Mouse (Mus musculus) stomach, postnatal 0 days (tissue): ENCODE measurements at regions not wholly inside any gene's neighbourhood (a gene's known extent, or its start where the extent isn't known, plus 50 kb on each side); places are given as distances from the start of the nearest gene placed in this dataset.

Source experiments
- CTCF ChIP-seq: IDR thresholded peaks from 2 replicates; pipeline ENCODE4 v1.5.1; 2016; ENCODE audit warnings: antibody characterized with exemption, low read depth, mild to moderate bottlenecking, moderate library complexity
- EP300 ChIP-seq: optimal IDR thresholded peaks from 2 replicates; pipeline ENCODE3; 2016; ENCODE audit warnings: antibody characterized with exemption

DNA sequence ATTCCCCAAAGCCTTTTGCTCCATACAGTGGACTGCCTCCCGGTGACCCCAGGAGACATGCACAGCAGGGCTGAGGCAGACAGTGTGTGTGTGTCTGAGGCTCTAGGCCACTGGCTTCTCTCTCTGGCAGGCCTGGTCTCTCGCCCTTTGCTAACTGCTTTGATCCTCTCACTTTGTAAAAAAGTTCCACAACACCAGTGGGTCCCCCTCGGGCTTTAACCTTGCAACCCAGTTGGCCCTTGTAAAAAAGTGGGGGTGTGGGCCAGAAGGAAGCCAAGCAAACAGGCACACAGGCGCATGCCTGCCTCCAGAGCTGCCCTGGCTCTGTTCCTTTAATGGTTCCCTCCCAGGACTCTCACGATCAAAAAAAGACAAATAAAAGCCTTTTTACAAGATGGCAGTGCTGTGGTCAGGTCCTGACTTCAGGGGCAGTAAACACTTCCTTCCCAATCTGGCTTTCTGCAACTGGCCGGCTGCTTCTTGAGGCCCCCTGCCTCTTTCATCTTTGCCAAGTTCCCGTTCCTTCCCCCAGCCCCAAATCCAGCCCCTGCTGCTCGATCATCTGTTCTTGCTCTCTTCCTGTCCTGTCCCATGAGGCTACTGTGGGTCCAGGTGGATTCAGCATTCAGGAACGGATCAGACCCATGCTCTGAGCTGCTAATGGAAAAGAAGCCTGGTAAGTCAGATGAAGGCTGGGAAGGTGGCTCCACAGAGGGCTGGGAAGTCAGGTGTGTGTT lies 419.0 kb upstream of the Tbx3 start:
- TF ChIP-seq EP300 (no peak), CTCF (no peak)
